Mouse (Mus musculus) 3134 (cell line): ENCODE results near the gene Apold1.

Source experiments
- DNase-seq: peaks from one replicate; pipeline ENCODE4 v3.0.0-alpha.2; 2011; ENCODE audit warnings: low spot score; ENCODE audit not compliant: insufficient read length; ENCODE audit errors: extremely low read depth

Apold1 gene

DNA sequence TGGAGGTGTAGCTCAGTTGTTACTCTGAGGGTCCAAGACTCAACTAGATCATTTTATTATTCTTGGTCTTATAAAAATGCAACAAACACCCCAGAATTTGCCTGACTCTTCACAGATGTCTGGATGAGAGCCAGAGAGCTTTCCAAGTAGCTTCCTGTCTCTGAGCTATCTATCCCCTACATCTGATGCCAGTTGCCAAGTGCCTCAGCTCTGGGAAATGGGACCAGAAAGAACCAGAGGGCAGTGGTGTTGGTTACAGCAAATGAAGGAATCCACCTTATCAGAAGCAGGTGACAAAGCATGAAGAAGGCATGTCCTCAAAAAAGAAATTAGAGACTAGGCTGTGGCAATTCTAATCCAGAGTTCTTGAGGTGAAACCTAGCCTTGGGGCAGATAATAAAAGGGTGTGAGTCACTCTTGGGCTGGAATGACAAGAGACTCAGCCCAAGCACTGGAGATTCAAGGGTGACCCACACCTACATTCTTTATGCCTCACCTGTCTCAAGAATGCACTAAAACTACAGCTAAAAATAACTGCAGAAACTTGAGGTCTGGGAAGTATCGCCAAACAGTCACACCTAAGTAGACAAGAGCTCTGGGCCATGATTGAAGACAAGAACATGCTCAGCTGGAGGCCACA lies 43.4 kb downstream of the Apold1 start:
- DNase-seq: no peak

DNA sequence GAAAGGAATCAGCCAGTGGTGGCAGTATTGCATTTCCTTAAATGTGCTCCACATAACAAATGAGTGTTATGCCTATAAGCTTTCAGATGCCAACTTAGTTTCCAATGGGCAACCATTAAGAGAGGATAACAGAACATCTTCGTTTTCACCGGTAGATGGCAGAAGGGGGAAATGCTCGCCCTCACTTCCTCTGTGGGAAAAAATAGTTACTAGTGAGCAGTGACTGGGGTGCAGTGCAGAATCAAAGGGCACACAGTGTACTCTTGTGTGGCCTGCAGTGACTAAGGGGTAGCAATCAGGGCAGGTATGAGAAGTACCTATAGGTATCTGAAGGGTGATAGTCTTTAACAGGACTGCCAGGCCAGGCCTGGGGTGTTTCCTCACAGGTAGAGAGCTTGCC lies 44.7 kb downstream of the Apold1 start:
- peak; percentile 47 for DNase-seq

DNA sequence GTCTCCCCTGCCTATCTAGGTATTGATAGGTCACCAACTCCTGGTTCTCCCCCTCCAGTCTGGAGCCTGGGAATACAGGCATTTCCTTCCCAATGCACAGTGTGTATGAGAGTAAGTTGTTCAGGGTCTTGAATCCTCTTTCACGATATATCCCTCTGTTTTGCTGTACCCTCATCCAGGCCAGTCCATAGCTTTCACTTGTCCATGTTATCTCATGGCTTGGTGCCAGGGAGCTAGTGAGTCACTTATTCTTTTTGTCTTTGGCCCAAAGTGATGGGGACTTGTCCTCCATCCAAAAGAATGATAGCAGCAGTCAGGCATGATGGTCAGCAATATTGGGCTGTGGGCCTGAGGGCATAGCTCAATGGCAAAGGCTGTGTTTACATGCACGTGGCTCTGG lies 45.2 kb downstream of the Apold1 start:
- DNase-seq: no peak

- DNase-seq: no peak
Measured at GRCm38 (mm10) chr6:135029246-135029645, 47.7 kb downstream of the Apold1 start.
